Mouse (Mus musculus): ENCODE data around the gene Tead2. TPM values are rescaled to one million over a fixed set of nuclear protein-coding genes. Genes with fewer than 3 reads are reported as not detected.
A peak's percentile ranks its signal among the peaks of the same experiment; 100 is the strongest.

Gene Tead2
- 147 and 152 TPM in 2 replicates for polyA plus RNA-seq (2011; ENCODE audit: insufficient read depth, insufficient read length, low read depth, missing spikeins)

GRCm38 (mm10) chr7:45215673-45216441 lies at the start of gene Tead2:
Gene Tead2, plus strand, starts transcription at chr7:45215753.
- TF ChIP-seq EP300 (IDR thresholded peaks at IDR 0.05; ENCODE audit: insufficient read depth, low read depth, low read length): no peak
- TF ChIP-seq CTCF (IDR thresholded peaks at IDR 0.05; ENCODE audit: low read depth, low read length): no peak
- TF ChIP-seq POLR2A (IDR thresholded peaks at IDR 0.05; ENCODE audit: insufficient read depth, low read length): no peak
- Histone ChIP-seq H3K27ac (ENCODE audit: insufficient read depth, low read length) (peak within 1 kb of the TSS; percentile 39), H3K4me3 (ENCODE audit: low read depth, low read length) (peak within 1 kb of the TSS; percentile 65), H3K9me3 (replicated peaks; ENCODE audit: control insufficient read depth, insufficient read depth, low read length, poor library complexity, severe bottlenecking) (no peaks in the 10 kb centered on the region), H3K27me3 (ENCODE audit: control insufficient read depth, insufficient read depth, low read length, poor library complexity, severe bottlenecking) (no peaks in the 10 kb centered on the region), H3K9ac (ENCODE audit: low read depth, poor library complexity, severe bottlenecking) (peak within 1 kb of the TSS; percentile 89), H3K36me3 (ENCODE audit: control insufficient read depth, insufficient read depth, low read length, poor library complexity, severe bottlenecking) (peaks cover 12% of the 10 kb centered on the region), H3K4me1 (ENCODE audit: control insufficient read depth, insufficient read depth, low read length) (peaks cover 6% of the 10 kb centered on the region)

GRCm38 (mm10) chr7:45166950-45167401 lies 48.6 kb upstream of the Tead2 start:
- Histone ChIP-seq H3K4me1 (ENCODE audit: control insufficient read depth, insufficient read depth, low read length) (no peaks in the 10 kb centered on the region), H3K9ac (ENCODE audit: low read depth, poor library complexity, severe bottlenecking) (no peak overlapping the region), H3K9me3 (replicated peaks; ENCODE audit: control insufficient read depth, insufficient read depth, low read length, poor library complexity, severe bottlenecking) (peaks cover 6% of the 10 kb centered on the region; the same call in 1 of the 2 replicates), H3K27me3 (ENCODE audit: control insufficient read depth, insufficient read depth, low read length, poor library complexity, severe bottlenecking) (peaks cover 1% of the 10 kb centered on the region; the same call in 1 of the 2 replicates), H3K4me3 (ENCODE audit: low read depth, low read length) (no peak overlapping the region), H3K27ac (ENCODE audit: insufficient read depth, low read length) (no peak overlapping the region), H3K36me3 (ENCODE audit: control insufficient read depth, insufficient read depth, low read length, poor library complexity, severe bottlenecking) (no peaks in the 10 kb centered on the region)
- TF ChIP-seq CTCF (IDR thresholded peaks at IDR 0.05; ENCODE audit: low read depth, low read length): no peak

- TF ChIP-seq POLR2A (IDR thresholded peaks at IDR 0.05; ENCODE audit: insufficient read depth, low read length): no peak
- no peak for TF ChIP-seq EP300 (IDR thresholded peaks at IDR 0.05; ENCODE audit: insufficient read depth, low read depth, low read length)
- no peak for TF ChIP-seq CTCF (IDR thresholded peaks at IDR 0.05; ENCODE audit: low read depth, low read length)
- Histone ChIP-seq H3K4me1 (ENCODE audit: control insufficient read depth, insufficient read depth, low read length) (no peaks in the 10 kb centered on the region), H3K9ac (ENCODE audit: low read depth, poor library complexity, severe bottlenecking) (no peak overlapping the region), H3K4me3 (ENCODE audit: low read depth, low read length) (no peak overlapping the region), H3K36me3 (ENCODE audit: control insufficient read depth, insufficient read depth, low read length, poor library complexity, severe bottlenecking) (no peaks in the 10 kb centered on the region), H3K27me3 (ENCODE audit: control insufficient read depth, insufficient read depth, low read length, poor library complexity, severe bottlenecking) (peaks cover 1% of the 10 kb centered on the region; the same call in 1 of the 2 replicates), H3K27ac (ENCODE audit: insufficient read depth, low read length) (no peak overlapping the region), H3K9me3 (replicated peaks; ENCODE audit: control insufficient read depth, insufficient read depth, low read length, poor library complexity, severe bottlenecking) (peaks cover 6% of the 10 kb centered on the region; the same call in 1 of the 2 replicates)
These were observed 47.6 kb upstream of the Tead2 start for GRCm38 (mm10) chr7:45167761-45168445.

DNA sequence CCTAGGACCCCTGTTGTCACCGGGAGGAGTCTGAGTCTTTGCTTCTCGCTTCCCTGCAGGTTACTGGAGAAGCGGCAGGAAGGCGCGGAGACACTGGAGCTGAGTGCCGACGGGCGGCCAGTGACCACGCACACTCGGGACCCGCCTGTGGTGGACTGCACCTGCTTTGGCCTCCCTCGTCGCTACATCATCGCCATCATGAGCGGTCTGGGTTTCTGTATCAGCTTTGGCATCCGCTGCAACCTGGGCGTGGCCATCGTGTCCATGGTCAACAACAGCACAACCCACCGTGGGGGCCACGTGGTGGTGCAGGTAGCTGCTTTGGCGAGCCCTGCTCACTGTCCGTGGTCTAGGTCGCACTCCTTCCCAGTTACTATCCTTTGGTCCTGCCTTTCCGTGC lies 46.9 kb upstream of the Tead2 start:
- no peaks in the 10 kb centered on the region for H3K36me3 ChIP-seq (ENCODE audit: control insufficient read depth, insufficient read depth, low read length, poor library complexity, severe bottlenecking)
- H3K27ac ChIP-seq (ENCODE audit: insufficient read depth, low read length): no peak overlapping the region
- H3K4me1 ChIP-seq (ENCODE audit: control insufficient read depth, insufficient read depth, low read length): no peaks in the 10 kb centered on the region
- peaks cover 6% of the 10 kb centered on the region; the same call in 1 of the 2 replicates for H3K9me3 ChIP-seq (replicated peaks; ENCODE audit: control insufficient read depth, insufficient read depth, low read length, poor library complexity, severe bottlenecking)
- peaks cover 1% of the 10 kb centered on the region; the same call in 1 of the 2 replicates for H3K27me3 ChIP-seq (ENCODE audit: control insufficient read depth, insufficient read depth, low read length, poor library complexity, severe bottlenecking)
- H3K9ac ChIP-seq (ENCODE audit: low read depth, poor library complexity, severe bottlenecking): no peak overlapping the region
- no peak for TF ChIP-seq CTCF (IDR thresholded peaks at IDR 0.05; ENCODE audit: low read depth, low read length)
- TF ChIP-seq EP300 (IDR thresholded peaks at IDR 0.05; ENCODE audit: insufficient read depth, low read depth, low read length): no peak
- TF ChIP-seq POLR2A (IDR thresholded peaks at IDR 0.05; ENCODE audit: insufficient read depth, low read length): no peak
- peak overlapping the region; percentile 13 for H3K4me3 ChIP-seq (ENCODE audit: low read depth, low read length)

- TF ChIP-seq POLR2A (IDR thresholded peaks at IDR 0.05; ENCODE audit: insufficient read depth, low read length) (no peak), EP300 (IDR thresholded peaks at IDR 0.05; ENCODE audit: insufficient read depth, low read depth, low read length) (no peak), CTCF (IDR thresholded peaks at IDR 0.05; ENCODE audit: low read depth, low read length) (no peak)
- Histone ChIP-seq H3K9me3 (replicated peaks; ENCODE audit: control insufficient read depth, insufficient read depth, low read length, poor library complexity, severe bottlenecking) (peaks cover 6% of the 10 kb centered on the region; the same call in 1 of the 2 replicates), H3K27ac (ENCODE audit: insufficient read depth, low read length) (no peak overlapping the region), H3K9ac (ENCODE audit: low read depth, poor library complexity, severe bottlenecking) (no peak overlapping the region), H3K27me3 (ENCODE audit: control insufficient read depth, insufficient read depth, low read length, poor library complexity, severe bottlenecking) (no peaks in the 10 kb centered on the region), H3K4me1 (ENCODE audit: control insufficient read depth, insufficient read depth, low read length) (peaks cover 2% of the 10 kb centered on the region), H3K36me3 (ENCODE audit: control insufficient read depth, insufficient read depth, low read length, poor library complexity, severe bottlenecking) (no peaks in the 10 kb centered on the region), H3K4me3 (ENCODE audit: low read depth, low read length) (no peak overlapping the region)
These were observed 46.1 kb upstream of the Tead2 start for GRCm38 (mm10) chr7:45169495-45169894.
